Mouse (Mus musculus): ENCODE measurements around the gene Tmem165. TPM values are rescaled to one million over a fixed set of nuclear protein-coding genes. Genes with fewer than 3 reads are reported as not detected.

Tmem165 gene
- polyA plus RNA-seq, 1 experiment, result 36.3 TPM

DNA sequence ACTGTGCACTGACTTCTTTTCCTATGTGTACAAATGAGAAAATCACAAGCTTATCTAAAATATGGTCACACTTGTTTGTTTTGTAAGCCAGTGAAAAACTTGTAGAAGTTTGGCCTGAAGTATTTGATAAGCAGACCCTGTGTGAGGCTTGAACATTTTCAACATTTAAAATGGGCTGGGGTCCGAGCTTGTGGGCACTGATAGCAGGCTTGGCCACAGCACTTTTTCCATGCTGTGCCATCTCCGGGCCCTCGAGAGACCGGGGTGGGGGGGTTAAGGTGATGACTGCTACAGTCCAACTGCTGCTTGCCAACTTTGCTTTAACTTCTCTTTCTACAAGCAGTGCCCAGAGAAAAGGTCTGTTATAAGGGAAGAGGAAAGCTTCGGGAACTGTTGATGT, 24.4 kb downstream of the Tmem165 start:
- Histone ChIP-seq H3K79me2 (ENCODE audit: control insufficient read depth, insufficient read depth) (peaks cover 9% of the 10 kb centered on the region), H3K4me3 (ENCODE audit: insufficient read depth, poor library complexity, severe bottlenecking) (no peak overlapping the region), H3K27me3 (ENCODE audit: control insufficient read depth, insufficient read depth, insufficient read length) (no peaks in the 10 kb centered on the region), H3K36me3 (ENCODE audit: control insufficient read depth, insufficient read depth) (peaks cover 89% of the 10 kb centered on the region), H3ac (ENCODE audit: control insufficient read depth, insufficient read length, low read depth) (no peak overlapping the region), H3K79me3 (ENCODE audit: low read depth) (no peaks in the 10 kb centered on the region)
- no peak for TF ChIP-seq CEBPB (IDR thresholded peaks at IDR 0.05; ENCODE audit: low read depth)
- TF ChIP-seq USF1 (IDR thresholded peaks at IDR 0.05; ENCODE audit: low read depth), result no peak
- no peak for TF ChIP-seq CTCF (IDR thresholded peaks at IDR 0.05; ENCODE audit: control insufficient read depth, insufficient read depth, insufficient read length)
- TF ChIP-seq MYOG (IDR thresholded peaks at IDR 0.05; ENCODE audit: control insufficient read depth, extremely low read depth, insufficient read length), result no peak
- TF ChIP-seq FOSL1 (IDR thresholded peaks at IDR 0.05; ENCODE audit: insufficient read depth, low read length, poor library complexity, severe bottlenecking), result no peak
- no peak for TF ChIP-seq MAX (IDR thresholded peaks at IDR 0.05)
- TF ChIP-seq MYOD1 (IDR thresholded peaks at IDR 0.05; ENCODE audit: control insufficient read depth, insufficient read length, low read depth), result no peak

DNA sequence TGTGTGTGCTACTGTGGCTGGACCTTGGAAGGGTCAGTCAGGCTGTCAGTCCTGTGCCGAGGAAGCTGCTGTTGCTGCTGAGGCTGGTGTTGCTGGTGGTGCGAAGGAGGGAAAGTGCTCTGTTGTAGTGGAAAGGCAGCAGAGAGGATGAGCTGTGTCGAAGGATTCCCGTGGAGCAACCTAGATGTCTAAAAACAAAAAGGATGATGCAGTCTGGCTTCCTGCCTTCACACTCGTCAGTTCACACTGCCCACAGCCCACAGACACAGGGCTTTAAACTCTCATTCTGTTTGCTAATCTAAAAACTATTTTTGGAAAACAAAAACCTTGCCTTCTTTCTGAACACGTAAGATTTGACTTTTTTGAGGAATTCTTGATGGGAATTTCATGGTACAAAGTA, 33.0 kb downstream of the Tmem165 start:
- Histone ChIP-seq H3K79me3 (ENCODE audit: low read depth) (no peaks in the 10 kb centered on the region), H3K79me2 (ENCODE audit: control insufficient read depth, insufficient read depth) (no peaks in the 10 kb centered on the region), H3ac (ENCODE audit: control insufficient read depth, insufficient read length, low read depth) (no peak overlapping the region), H3K36me3 (ENCODE audit: control insufficient read depth, insufficient read depth) (peaks cover 30% of the 10 kb centered on the region), H3K4me3 (ENCODE audit: insufficient read depth, poor library complexity, severe bottlenecking) (no peak overlapping the region), H3K27me3 (ENCODE audit: control insufficient read depth, insufficient read depth, insufficient read length) (no peaks in the 10 kb centered on the region)
- TF ChIP-seq CEBPB (IDR thresholded peaks at IDR 0.05; ENCODE audit: low read depth) (no peak), MAX (IDR thresholded peaks at IDR 0.05) (no peak), FOSL1 (IDR thresholded peaks at IDR 0.05; ENCODE audit: insufficient read depth, low read length, poor library complexity, severe bottlenecking) (no peak), MYOG (IDR thresholded peaks at IDR 0.05; ENCODE audit: control insufficient read depth, extremely low read depth, insufficient read length) (no peak), MYOD1 (IDR thresholded peaks at IDR 0.05; ENCODE audit: control insufficient read depth, insufficient read length, low read depth) (no peak), CTCF (IDR thresholded peaks at IDR 0.05; ENCODE audit: control insufficient read depth, insufficient read depth, insufficient read length) (no peak)

DNA sequence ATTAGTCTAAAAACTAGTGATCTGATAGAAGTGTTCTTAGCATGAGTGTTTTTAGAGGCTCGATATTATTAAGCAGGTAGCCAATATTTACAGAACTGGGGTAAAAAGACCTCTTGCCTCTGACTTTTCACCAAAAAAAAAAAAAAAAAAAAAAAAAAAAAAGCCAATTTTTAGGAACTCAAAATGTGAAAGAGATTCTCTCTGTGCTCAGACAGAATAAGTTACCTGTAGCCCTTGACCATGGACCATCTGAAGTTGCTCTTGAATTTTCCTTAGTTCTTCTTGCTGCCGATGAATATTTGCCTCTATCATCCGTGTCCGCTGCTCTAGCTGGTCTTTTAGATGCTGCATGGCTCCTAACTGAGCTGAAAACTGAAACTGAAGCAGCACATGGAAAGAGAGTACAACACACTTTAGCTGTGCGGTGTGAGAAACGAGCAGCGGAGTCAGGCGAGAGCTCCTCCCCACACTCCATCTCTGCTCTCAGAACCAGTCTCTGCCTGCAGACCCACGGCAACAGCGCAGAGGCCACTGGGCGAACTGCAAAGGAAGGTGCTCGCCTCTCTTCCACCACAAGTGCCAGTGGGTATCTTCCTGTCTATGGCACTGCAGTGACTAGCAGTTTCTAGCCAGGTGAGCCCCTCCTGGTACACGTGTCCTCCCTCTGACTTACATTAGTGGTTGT, 47.6 kb downstream of the Tmem165 start:
- H3K27me3 ChIP-seq (ENCODE audit: control insufficient read depth, insufficient read depth, insufficient read length), result no peaks in the 10 kb centered on the region
- H3K36me3 ChIP-seq (ENCODE audit: control insufficient read depth, insufficient read depth), result peaks cover 78% of the 10 kb centered on the region
- no peak overlapping the region for H3K4me3 ChIP-seq (ENCODE audit: insufficient read depth, poor library complexity, severe bottlenecking)

DNA sequence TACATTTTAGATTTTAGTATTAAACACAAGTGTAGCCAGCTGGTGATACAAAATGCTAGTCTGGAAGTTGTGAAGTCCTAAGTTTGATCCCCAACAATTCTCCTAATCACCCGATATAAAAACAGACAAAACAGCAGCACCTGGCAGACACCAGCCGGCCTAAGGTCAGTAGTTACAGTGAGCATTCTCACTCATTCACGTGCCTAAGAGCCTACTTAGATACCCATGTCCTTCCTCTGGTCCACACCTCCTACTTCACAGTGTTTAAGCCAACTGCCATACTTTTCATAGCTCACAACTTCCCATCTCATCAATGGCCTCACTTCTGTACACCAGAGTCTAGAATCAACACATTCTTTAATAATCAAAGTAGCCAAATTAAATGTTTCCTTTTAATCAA, 59.6 kb downstream of the Tmem165 start:
- Histone ChIP-seq H3K79me3 (ENCODE audit: low read depth) (no peaks in the 10 kb centered on the region), H3K4me3 (ENCODE audit: insufficient read depth, poor library complexity, severe bottlenecking) (no peak overlapping the region), H3K79me2 (ENCODE audit: control insufficient read depth, insufficient read depth) (no peaks in the 10 kb centered on the region), H3K36me3 (ENCODE audit: control insufficient read depth, insufficient read depth) (peaks cover 72% of the 10 kb centered on the region), H3K27me3 (ENCODE audit: control insufficient read depth, insufficient read depth, insufficient read length) (no peaks in the 10 kb centered on the region), H3ac (ENCODE audit: control insufficient read depth, insufficient read length, low read depth) (no peak overlapping the region)
- no peak for TF ChIP-seq MYOD1 (IDR thresholded peaks at IDR 0.05; ENCODE audit: control insufficient read depth, insufficient read length, low read depth)
- TF ChIP-seq MAX (IDR thresholded peaks at IDR 0.05), result no peak
- TF ChIP-seq CEBPB (IDR thresholded peaks at IDR 0.05; ENCODE audit: low read depth), result no peak
- TF ChIP-seq MYOG (IDR thresholded peaks at IDR 0.05; ENCODE audit: control insufficient read depth, extremely low read depth, insufficient read length), result no peak
- no peak for TF ChIP-seq USF1 (IDR thresholded peaks at IDR 0.05; ENCODE audit: low read depth)
- TF ChIP-seq CTCF (IDR thresholded peaks at IDR 0.05; ENCODE audit: control insufficient read depth, insufficient read depth, insufficient read length), result no peak
- no peak for TF ChIP-seq FOSL1 (IDR thresholded peaks at IDR 0.05; ENCODE audit: insufficient read depth, low read length, poor library complexity, severe bottlenecking)

More for the DNA sequence above, 47.6 kb downstream of the Tmem165 start:
- Histone ChIP-seq H3ac (ENCODE audit: control insufficient read depth, insufficient read length, low read depth) (no peak overlapping the region), H3K79me3 (ENCODE audit: low read depth) (no peaks in the 10 kb centered on the region), H3K79me2 (ENCODE audit: control insufficient read depth, insufficient read depth) (no peaks in the 10 kb centered on the region)
- no peak for TF ChIP-seq CEBPB (IDR thresholded peaks at IDR 0.05; ENCODE audit: low read depth)
- TF ChIP-seq MYOG (IDR thresholded peaks at IDR 0.05; ENCODE audit: control insufficient read depth, extremely low read depth, insufficient read length), result no peak
- TF ChIP-seq CTCF (IDR thresholded peaks at IDR 0.05; ENCODE audit: control insufficient read depth, insufficient read depth, insufficient read length), result no peak
- TF ChIP-seq MAX (IDR thresholded peaks at IDR 0.05), result no peak
- no peak for TF ChIP-seq MYOD1 (IDR thresholded peaks at IDR 0.05; ENCODE audit: control insufficient read depth, insufficient read length, low read depth)
- TF ChIP-seq FOSL1 (IDR thresholded peaks at IDR 0.05; ENCODE audit: insufficient read depth, low read length, poor library complexity, severe bottlenecking), result no peak
- no peak for TF ChIP-seq USF1 (IDR thresholded peaks at IDR 0.05; ENCODE audit: low read depth)

DNA sequence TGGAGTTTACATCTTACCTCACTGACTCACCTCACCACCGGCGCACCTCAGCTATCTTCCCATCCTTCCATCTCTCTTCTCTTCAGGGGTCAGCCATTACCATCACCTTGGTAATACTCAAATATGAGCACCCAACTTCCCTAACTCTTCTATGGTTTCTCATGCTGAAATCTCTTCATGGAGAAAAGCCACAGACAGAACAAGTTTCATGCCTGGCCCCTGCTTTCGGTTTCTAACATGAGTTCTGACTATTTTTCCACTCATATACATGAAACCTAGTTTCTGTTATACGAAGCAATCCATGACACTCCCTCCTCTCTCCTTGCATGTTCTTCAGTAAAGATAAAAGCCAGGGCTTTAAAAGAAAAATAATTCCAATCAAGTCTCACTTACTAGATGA, 60.2 kb downstream of the Tmem165 start:
- Histone ChIP-seq H3K4me3 (ENCODE audit: insufficient read depth, poor library complexity, severe bottlenecking) (no peak overlapping the region), H3K79me2 (ENCODE audit: control insufficient read depth, insufficient read depth) (no peaks in the 10 kb centered on the region), H3K27me3 (ENCODE audit: control insufficient read depth, insufficient read depth, insufficient read length) (no peaks in the 10 kb centered on the region), H3K79me3 (ENCODE audit: low read depth) (no peaks in the 10 kb centered on the region), H3K36me3 (ENCODE audit: control insufficient read depth, insufficient read depth) (peaks cover 68% of the 10 kb centered on the region), H3ac (ENCODE audit: control insufficient read depth, insufficient read length, low read depth) (no peak overlapping the region)
- no peak for TF ChIP-seq CTCF (IDR thresholded peaks at IDR 0.05; ENCODE audit: control insufficient read depth, insufficient read depth, insufficient read length)
- no peak for TF ChIP-seq MAX (IDR thresholded peaks at IDR 0.05)

DNA sequence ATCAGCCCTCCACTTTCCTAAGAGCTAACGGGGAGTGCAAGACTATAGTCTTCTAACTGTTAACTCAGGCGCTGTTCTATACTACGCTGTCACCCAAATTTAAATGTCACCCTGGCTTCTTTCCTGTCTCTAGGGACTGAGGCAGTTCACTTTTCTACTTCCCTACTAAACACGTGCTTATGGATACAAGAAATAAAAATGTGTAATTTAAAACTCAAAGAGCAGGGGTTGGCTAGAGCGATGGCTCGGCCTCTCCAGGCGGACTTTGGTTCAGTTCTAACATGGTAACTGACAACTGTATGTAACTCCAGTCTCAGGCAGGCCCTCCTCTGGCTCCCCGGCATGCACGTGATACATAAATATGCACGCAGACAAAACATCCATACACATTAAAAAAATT, 60.8 kb downstream of the Tmem165 start:
- no peaks in the 10 kb centered on the region for H3K27me3 ChIP-seq (ENCODE audit: control insufficient read depth, insufficient read depth, insufficient read length)
- no peaks in the 10 kb centered on the region for H3K79me3 ChIP-seq (ENCODE audit: low read depth)
- H3K4me3 ChIP-seq (ENCODE audit: insufficient read depth, poor library complexity, severe bottlenecking), result no peak overlapping the region
- no peak for TF ChIP-seq MAX (IDR thresholded peaks at IDR 0.05)
- TF ChIP-seq MYOG (IDR thresholded peaks at IDR 0.05; ENCODE audit: control insufficient read depth, extremely low read depth, insufficient read length), result no peak
- no peak for TF ChIP-seq FOSL1 (IDR thresholded peaks at IDR 0.05; ENCODE audit: insufficient read depth, low read length, poor library complexity, severe bottlenecking)
- TF ChIP-seq MYOD1 (IDR thresholded peaks at IDR 0.05; ENCODE audit: control insufficient read depth, insufficient read length, low read depth), result no peak
- TF ChIP-seq CEBPB (IDR thresholded peaks at IDR 0.05; ENCODE audit: low read depth), result no peak
- TF ChIP-seq CTCF (IDR thresholded peaks at IDR 0.05; ENCODE audit: control insufficient read depth, insufficient read depth, insufficient read length), result no peak
- no peak for TF ChIP-seq USF1 (IDR thresholded peaks at IDR 0.05; ENCODE audit: low read depth)
- H3ac ChIP-seq (ENCODE audit: control insufficient read depth, insufficient read length, low read depth), result no peak overlapping the region
- H3K79me2 ChIP-seq (ENCODE audit: control insufficient read depth, insufficient read depth), result no peaks in the 10 kb centered on the region
- peaks cover 63% of the 10 kb centered on the region for H3K36me3 ChIP-seq (ENCODE audit: control insufficient read depth, insufficient read depth)
